Mouse (Mus musculus): ENCODE measurements around the gene Fstl1.

GRCm38 (mm10) chr16:37879750-37880419 is 103.2 kb downstream of the Fstl1 start:
- TF ChIP-seq CTCF (conservative IDR thresholded peaks at IDR 0.05 in 1 of 2, IDR thresholded peaks at IDR 0.05 in 1 of 2; ENCODE audit: low read depth in 2 of 2, low read length in 2 of 2) (no peak), MXI1 (IDR thresholded peaks at IDR 0.05; ENCODE audit: low read depth, low read length) (no peak), MAX (IDR thresholded peaks at IDR 0.05; ENCODE audit: low read length) (no peak), MAFK (IDR thresholded peaks at IDR 0.05; ENCODE audit: insufficient replicate concordance, low read length) (no peak), EP300 (IDR thresholded peaks at IDR 0.05; ENCODE audit: low read length) (no peak), POLR2A (IDR thresholded peaks at IDR 0.05; ENCODE audit: low read depth, low read length) (no peak), RCOR1 (conservative IDR thresholded peaks at IDR 0.05; ENCODE audit: low read depth, low read length) (no peak), GABPA (IDR thresholded peaks at IDR 0.05; ENCODE audit: insufficient replicate concordance, low read depth, low read length) (no peak)
